Mouse (Mus musculus): Measurements from ENCODE around the gene Atp2a3. TPM values are rescaled to one million over a fixed set of nuclear protein-coding genes. Genes with fewer than 3 reads are reported as not detected.

Atp2a3 gene
- 1.8 and 2.3 TPM in 2 replicates for polyA plus RNA-seq (2015; fragmentation: Nextera tagmentation; extraction: Ambion mirVana)

- WGBS, result 6% methylated on average over 69 of the region's 70 CpGs
- ATAC-seq, result no peak
- Histone ChIP-seq H3K4me1 (ENCODE audit: control insufficient read depth, insufficient read depth, low read depth, low read length) (peaks cover 6% of the 10 kb centered on the region), H3K9me3 (ENCODE audit: control insufficient read depth, low read length) (no peaks in the 10 kb centered on the region), H3K9ac (ENCODE audit: low read depth, low read length) (peak within 1 kb of the TSS; percentile 27; the same call in 1 of the 2 replicates), H3K36me3 (ENCODE audit: control insufficient read depth, insufficient read depth, low read length) (no peaks in the 10 kb centered on the region), H3K4me3 (ENCODE audit: low read length) (peak within 1 kb of the TSS; percentile 28), H3K27ac (ENCODE audit: low read depth, low read length) (no peak within 1 kb of the TSS), H3K27me3 (replicated peaks; ENCODE audit: control insufficient read depth, insufficient read depth, low read length) (peaks cover 36% of the 10 kb centered on the region), H3K4me2 (ENCODE audit: low read length) (peak within 1 kb of the TSS; percentile 45)
These were observed at the start of gene Atp2a3 for GRCm38 (mm10) chr11:72961072-72961980. Gene Atp2a3 (plus strand): TSS chr11:72961169.

GRCm38 (mm10) chr11:72917299-72917996 lies 43.5 kb upstream of the Atp2a3 start:
- Histone ChIP-seq H3K27me3 (replicated peaks; ENCODE audit: control insufficient read depth, insufficient read depth, low read length) (no peaks in the 10 kb centered on the region), H3K4me1 (ENCODE audit: control insufficient read depth, insufficient read depth, low read depth, low read length) (no peaks in the 10 kb centered on the region), H3K27ac (ENCODE audit: low read depth, low read length) (no peak overlapping the region), H3K9me3 (ENCODE audit: control insufficient read depth, low read length) (no peaks in the 10 kb centered on the region), H3K9ac (ENCODE audit: low read depth, low read length) (no peak overlapping the region), H3K36me3 (ENCODE audit: control insufficient read depth, insufficient read depth, low read length) (peaks cover 47% of the 10 kb centered on the region), H3K4me3 (ENCODE audit: low read length) (no peak overlapping the region), H3K4me2 (ENCODE audit: low read length) (no peak overlapping the region)
- ATAC-seq, result no peak
- WGBS, result 86% methylated on average over 7 of the region's 7 CpGs

GRCm38 (mm10) chr11:72923116-72923515 lies 37.9 kb upstream of the Atp2a3 start:
- Histone ChIP-seq H3K27me3 (replicated peaks; ENCODE audit: control insufficient read depth, insufficient read depth, low read length) (no peaks in the 10 kb centered on the region), H3K27ac (ENCODE audit: low read depth, low read length) (no peak overlapping the region), H3K9me3 (ENCODE audit: control insufficient read depth, low read length) (no peaks in the 10 kb centered on the region), H3K4me2 (ENCODE audit: low read length) (no peak overlapping the region), H3K36me3 (ENCODE audit: control insufficient read depth, insufficient read depth, low read length) (peaks cover 21% of the 10 kb centered on the region), H3K4me1 (ENCODE audit: control insufficient read depth, insufficient read depth, low read depth, low read length) (no peaks in the 10 kb centered on the region), H3K9ac (ENCODE audit: low read depth, low read length) (no peak overlapping the region), H3K4me3 (ENCODE audit: low read length) (no peak overlapping the region)
- WGBS, result 84% methylated on average over 4 of the region's 4 CpGs
- ATAC-seq, result no peak

GRCm38 (mm10) chr11:72924458-72924857 lies 36.5 kb upstream of the Atp2a3 start:
- no peaks in the 10 kb centered on the region for H3K9me3 ChIP-seq (ENCODE audit: control insufficient read depth, low read length)
- no peak overlapping the region for H3K27ac ChIP-seq (ENCODE audit: low read depth, low read length)
- H3K4me2 ChIP-seq (ENCODE audit: low read length), result no peak overlapping the region
- no peak overlapping the region for H3K9ac ChIP-seq (ENCODE audit: low read depth, low read length)
- no peaks in the 10 kb centered on the region for H3K4me1 ChIP-seq (ENCODE audit: control insufficient read depth, insufficient read depth, low read depth, low read length)
- H3K36me3 ChIP-seq (ENCODE audit: control insufficient read depth, insufficient read depth, low read length), result peaks cover 19% of the 10 kb centered on the region; the same call in 1 of the 2 replicates
- no peaks in the 10 kb centered on the region for H3K27me3 ChIP-seq (replicated peaks; ENCODE audit: control insufficient read depth, insufficient read depth, low read length)
- no peak overlapping the region for H3K4me3 ChIP-seq (ENCODE audit: low read length)
- 90% methylated on average over 1 of the region's 1 CpGs for WGBS
- no peak for ATAC-seq

- Histone ChIP-seq H3K27me3 (replicated peaks; ENCODE audit: control insufficient read depth, insufficient read depth, low read length) (no peaks in the 10 kb centered on the region), H3K9me3 (ENCODE audit: control insufficient read depth, low read length) (no peaks in the 10 kb centered on the region), H3K36me3 (ENCODE audit: control insufficient read depth, insufficient read depth, low read length) (peaks cover 19% of the 10 kb centered on the region; the same call in 1 of the 2 replicates), H3K9ac (ENCODE audit: low read depth, low read length) (no peak overlapping the region), H3K4me1 (ENCODE audit: control insufficient read depth, insufficient read depth, low read depth, low read length) (no peaks in the 10 kb centered on the region), H3K4me2 (ENCODE audit: low read length) (no peak overlapping the region), H3K4me3 (ENCODE audit: low read length) (no peak overlapping the region), H3K27ac (ENCODE audit: low read depth, low read length) (no peak overlapping the region)
- WGBS, result 49% methylated on average over 2 of the region's 2 CpGs
- no peak for ATAC-seq
These were observed 35.9 kb upstream of the Atp2a3 start for GRCm38 (mm10) chr11:72925067-72925466.

GRCm38 (mm10) chr11:72926226-72926890 lies 34.6 kb upstream of the Atp2a3 start:
- H3K4me1 ChIP-seq (ENCODE audit: control insufficient read depth, insufficient read depth, low read depth, low read length), result no peaks in the 10 kb centered on the region
- peak; percentile 34; the same call in 1 of the 2 replicates for ATAC-seq
- no peak overlapping the region for H3K4me2 ChIP-seq (ENCODE audit: low read length)
- H3K9ac ChIP-seq (ENCODE audit: low read depth, low read length), result no peak overlapping the region
- no peaks in the 10 kb centered on the region for H3K27me3 ChIP-seq (replicated peaks; ENCODE audit: control insufficient read depth, insufficient read depth, low read length)
- WGBS, result 55% methylated on average over 13 of the region's 13 CpGs
- peaks cover 14% of the 10 kb centered on the region; the same call in 1 of the 2 replicates for H3K36me3 ChIP-seq (ENCODE audit: control insufficient read depth, insufficient read depth, low read length)
- H3K9me3 ChIP-seq (ENCODE audit: control insufficient read depth, low read length), result no peaks in the 10 kb centered on the region
- H3K27ac ChIP-seq (ENCODE audit: low read depth, low read length), result no peak overlapping the region
- no peak overlapping the region for H3K4me3 ChIP-seq (ENCODE audit: low read length)

- Histone ChIP-seq H3K27me3 (replicated peaks; ENCODE audit: control insufficient read depth, insufficient read depth, low read length) (no peaks in the 10 kb centered on the region), H3K9me3 (ENCODE audit: control insufficient read depth, low read length) (no peaks in the 10 kb centered on the region), H3K27ac (ENCODE audit: low read depth, low read length) (no peak overlapping the region), H3K4me1 (ENCODE audit: control insufficient read depth, insufficient read depth, low read depth, low read length) (no peaks in the 10 kb centered on the region), H3K9ac (ENCODE audit: low read depth, low read length) (no peak overlapping the region), H3K4me3 (ENCODE audit: low read length) (no peak overlapping the region), H3K4me2 (ENCODE audit: low read length) (no peak overlapping the region), H3K36me3 (ENCODE audit: control insufficient read depth, insufficient read depth, low read length) (peaks cover 10% of the 10 kb centered on the region; the same call in 1 of the 2 replicates)
- 50% methylated on average over 2 of the region's 2 CpGs for WGBS
- no peak for ATAC-seq
These were observed 32.5 kb upstream of the Atp2a3 start for GRCm38 (mm10) chr11:72928516-72928915.

GRCm38 (mm10) chr11:72940208-72941143 lies 20.5 kb upstream of the Atp2a3 start:
- Histone ChIP-seq H3K27ac (ENCODE audit: low read depth, low read length) (no peak overlapping the region), H3K4me3 (ENCODE audit: low read length) (peak overlapping the region; percentile 32), H3K27me3 (replicated peaks; ENCODE audit: control insufficient read depth, insufficient read depth, low read length) (no peaks in the 10 kb centered on the region), H3K4me2 (ENCODE audit: low read length) (peak overlapping the region; percentile 32), H3K4me1 (ENCODE audit: control insufficient read depth, insufficient read depth, low read depth, low read length) (no peaks in the 10 kb centered on the region; the same call in 1 of the 2 replicates), H3K9me3 (ENCODE audit: control insufficient read depth, low read length) (no peaks in the 10 kb centered on the region), H3K9ac (ENCODE audit: low read depth, low read length) (peak overlapping the region; percentile 31; the same call in 1 of the 2 replicates), H3K36me3 (ENCODE audit: control insufficient read depth, insufficient read depth, low read length) (no peaks in the 10 kb centered on the region)
- 0 out of 2 replicates have a peak, but pooled peaks have one; percentile 54 for ATAC-seq
- 33% methylated on average over 20 of the region's 20 CpGs for WGBS

All from hindbrain, embryonic 16.5 days (tissue).